Mouse (Mus musculus): ENCODE results near the gene Aplp2. TPM values are rescaled to one million over a fixed set of nuclear protein-coding genes. Genes with fewer than 3 reads are reported as not detected.

Gene Aplp2
- polyA plus RNA-seq, 1 experiment, result 3.5 TPM

GRCm38 (mm10) chr9:31196742-31197141 is 14.9 kb downstream of the Aplp2 start:
- Histone ChIP-seq H3K4me3 (replicated peaks) (no peak overlapping the region), H3K27me3 (ENCODE audit: control insufficient read depth) (no peaks in the 10 kb centered on the region), H3K36me3 (ENCODE audit: control insufficient read depth) (peaks cover 35% of the 10 kb centered on the region), H3K9me3 (ENCODE audit: control insufficient read depth, low read length) (peaks cover 5% of the 10 kb centered on the region), H3K4me1 (ENCODE audit: control insufficient read depth) (peaks cover 15% of the 10 kb centered on the region)
- TF ChIP-seq TAL1 (IDR thresholded peaks at IDR 0.05; ENCODE audit: low read length) (no peak), GATA1 (IDR thresholded peaks at IDR 0.05; ENCODE audit: low read length) (no peak)

- Histone ChIP-seq H3K4me1 (ENCODE audit: control insufficient read depth) (peaks cover 18% of the 10 kb centered on the region), H3K4me3 (replicated peaks) (no peak overlapping the region), H3K9me3 (ENCODE audit: control insufficient read depth, low read length) (peaks cover 5% of the 10 kb centered on the region), H3K36me3 (ENCODE audit: control insufficient read depth) (peaks cover 40% of the 10 kb centered on the region), H3K27me3 (ENCODE audit: control insufficient read depth) (no peaks in the 10 kb centered on the region)
- TF ChIP-seq TAL1 (IDR thresholded peaks at IDR 0.05; ENCODE audit: low read length) (no peak), GATA1 (IDR thresholded peaks at IDR 0.05; ENCODE audit: low read length) (no peak)
Observed at GRCm38 (mm10) chr9:31195573-31195972, 16.0 kb downstream of the Aplp2 start.

GRCm38 (mm10) chr9:31192378-31192777 is 19.2 kb downstream of the Aplp2 start:
- H3K4me1 ChIP-seq (ENCODE audit: control insufficient read depth), result peaks cover 16% of the 10 kb centered on the region
- peaks cover 37% of the 10 kb centered on the region for H3K36me3 ChIP-seq (ENCODE audit: control insufficient read depth)
- no peak for TF ChIP-seq GATA1 (IDR thresholded peaks at IDR 0.05; ENCODE audit: low read length)
- no peak for TF ChIP-seq TAL1 (IDR thresholded peaks at IDR 0.05; ENCODE audit: low read length)
- H3K4me3 ChIP-seq (replicated peaks), result no peak overlapping the region
- H3K9me3 ChIP-seq (ENCODE audit: control insufficient read depth, low read length), result peaks cover 5% of the 10 kb centered on the region
- H3K27me3 ChIP-seq (ENCODE audit: control insufficient read depth), result no peaks in the 10 kb centered on the region

- Histone ChIP-seq H3K4me1 (ENCODE audit: control insufficient read depth) (peaks cover 16% of the 10 kb centered on the region), H3K27me3 (ENCODE audit: control insufficient read depth) (no peaks in the 10 kb centered on the region), H3K4me3 (replicated peaks) (no peak overlapping the region), H3K9me3 (ENCODE audit: control insufficient read depth, low read length) (peaks cover 5% of the 10 kb centered on the region), H3K36me3 (ENCODE audit: control insufficient read depth) (peaks cover 40% of the 10 kb centered on the region)
- TF ChIP-seq TAL1 (IDR thresholded peaks at IDR 0.05; ENCODE audit: low read length), result no peak
- TF ChIP-seq GATA1 (IDR thresholded peaks at IDR 0.05; ENCODE audit: low read length), result no peak
Observed at GRCm38 (mm10) chr9:31191543-31191942, 20.1 kb downstream of the Aplp2 start.

- Histone ChIP-seq H3K36me3 (ENCODE audit: control insufficient read depth) (peaks cover 33% of the 10 kb centered on the region), H3K4me3 (replicated peaks) (no peak overlapping the region), H3K4me1 (ENCODE audit: control insufficient read depth) (peaks cover 19% of the 10 kb centered on the region), H3K27me3 (ENCODE audit: control insufficient read depth) (no peaks in the 10 kb centered on the region), H3K9me3 (ENCODE audit: control insufficient read depth, low read length) (peaks cover 5% of the 10 kb centered on the region)
- TF ChIP-seq GATA1 (IDR thresholded peaks at IDR 0.05; ENCODE audit: low read length) (no peak), TAL1 (IDR thresholded peaks at IDR 0.05; ENCODE audit: low read length) (no peak)
Observed at GRCm38 (mm10) chr9:31189194-31189593, 22.4 kb downstream of the Aplp2 start.

- Histone ChIP-seq H3K36me3 (ENCODE audit: control insufficient read depth) (peaks cover 5% of the 10 kb centered on the region), H3K4me1 (ENCODE audit: control insufficient read depth) (peaks cover 17% of the 10 kb centered on the region), H3K9me3 (ENCODE audit: control insufficient read depth, low read length) (no peaks in the 10 kb centered on the region), H3K27me3 (ENCODE audit: control insufficient read depth) (no peaks in the 10 kb centered on the region), H3K4me3 (replicated peaks) (no peak overlapping the region)
- TF ChIP-seq GATA1 (IDR thresholded peaks at IDR 0.05; ENCODE audit: low read length) (no peak), TAL1 (IDR thresholded peaks at IDR 0.05; ENCODE audit: low read length) (no peak)
Observed at GRCm38 (mm10) chr9:31184439-31184838, 27.2 kb downstream of the Aplp2 start.

GRCm38 (mm10) chr9:31183061-31183460 is 28.6 kb downstream of the Aplp2 start:
- H3K36me3 ChIP-seq (ENCODE audit: control insufficient read depth), result peaks cover 9% of the 10 kb centered on the region

GRCm38 (mm10) chr9:31181291-31182085 is 30.1 kb downstream of the Aplp2 start:
- Histone ChIP-seq H3K4me1 (ENCODE audit: control insufficient read depth) (peaks cover 14% of the 10 kb centered on the region), H3K36me3 (ENCODE audit: control insufficient read depth) (peaks cover 22% of the 10 kb centered on the region), H3K4me3 (replicated peaks) (no peak overlapping the region), H3K9me3 (ENCODE audit: control insufficient read depth, low read length) (no peaks in the 10 kb centered on the region), H3K27me3 (ENCODE audit: control insufficient read depth) (no peaks in the 10 kb centered on the region)
- TF ChIP-seq GATA1 (IDR thresholded peaks at IDR 0.05; ENCODE audit: low read length) (no peak), TAL1 (IDR thresholded peaks at IDR 0.05; ENCODE audit: low read length) (no peak)

More at GRCm38 (mm10) chr9:31183061-31183460, 28.6 kb downstream of the Aplp2 start:
- no peaks in the 10 kb centered on the region for H3K27me3 ChIP-seq (ENCODE audit: control insufficient read depth)
- H3K9me3 ChIP-seq (ENCODE audit: control insufficient read depth, low read length), result no peaks in the 10 kb centered on the region
- H3K4me1 ChIP-seq (ENCODE audit: control insufficient read depth), result peaks cover 14% of the 10 kb centered on the region
- H3K4me3 ChIP-seq (replicated peaks), result no peak overlapping the region
- TF ChIP-seq TAL1 (IDR thresholded peaks at IDR 0.05; ENCODE audit: low read length), result no peak
- TF ChIP-seq GATA1 (IDR thresholded peaks at IDR 0.05; ENCODE audit: low read length), result no peak

- H3K4me1 ChIP-seq (ENCODE audit: control insufficient read depth), result peaks cover 6% of the 10 kb centered on the region
- H3K4me3 ChIP-seq (replicated peaks), result no peak overlapping the region
- H3K9me3 ChIP-seq (ENCODE audit: control insufficient read depth, low read length), result no peaks in the 10 kb centered on the region
- no peaks in the 10 kb centered on the region for H3K27me3 ChIP-seq (ENCODE audit: control insufficient read depth)
- peaks cover 56% of the 10 kb centered on the region for H3K36me3 ChIP-seq (ENCODE audit: control insufficient read depth)
- TF ChIP-seq TAL1 (IDR thresholded peaks at IDR 0.05; ENCODE audit: low read length) (no peak), GATA1 (IDR thresholded peaks at IDR 0.05; ENCODE audit: low read length) (no peak)
Observed at GRCm38 (mm10) chr9:31177692-31178091, 33.9 kb downstream of the Aplp2 start.

All from erythroblast, embryonic 14.5 days (primary cell).